Mouse (Mus musculus) liver, embryonic 16.5 days (tissue): ENCODE measurements around the gene Nprl3. TPM values are rescaled to one million over a fixed set of nuclear protein-coding genes. Genes with fewer than 3 reads are reported as not detected.

Source experiments
- ATAC-seq: fragments of 200-750 bp; cut with Nextera tagmentation; 2 replicates; pipeline ENCODE4 v1.8.0; 2017; ENCODE audit warnings: low read depth, mild to moderate bottlenecking, moderate number of reproducible peaks, moderate library complexity
- H3K27ac ChIP-seq: fragments of 300-500 bp; sonication (generic); 2 replicates; pipeline ENCODE4 v1.5.1; 2014; ENCODE audit warnings: mild to moderate bottlenecking, low read length
- H3K27me3 ChIP-seq: fragments of 300-500 bp; sonication (generic); 2 replicates; pipeline ENCODE4 v1.6.1; 2014; ENCODE audit warnings: low read depth, low read length, mixed read lengths; ENCODE audit not compliant: control insufficient read depth, insufficient read depth
- H3K36me3 ChIP-seq: fragments of 300-500 bp; sonication (generic); 2 replicates; pipeline ENCODE4 v1.6.1; 2014; ENCODE audit warnings: mild to moderate bottlenecking; ENCODE audit not compliant: control insufficient read depth, insufficient read depth
- H3K4me1 ChIP-seq: fragments of 300-500 bp; sonication (generic); 2 replicates; pipeline ENCODE4 v1.6.1; 2014; ENCODE audit warnings: low read depth, low read length, mixed read lengths; ENCODE audit not compliant: control insufficient read depth
- H3K4me2 ChIP-seq: fragments of 300-500 bp; sonication (generic); 2 replicates; pipeline ENCODE4 v1.6.1; 2014; ENCODE audit warnings: low read depth, low read length, mixed read lengths
- H3K4me3 ChIP-seq: fragments of 300-500 bp; sonication (generic); 2 replicates; pipeline ENCODE4 v1.5.1; 2014; ENCODE audit warnings: low read depth, mild to moderate bottlenecking, low read length
- H3K9ac ChIP-seq: fragments of 300-500 bp; sonication (generic); 2 replicates; pipeline ENCODE4 v1.6.1; 2014; ENCODE audit warnings: low read depth, low read length
- H3K9me3 ChIP-seq: fragments of 300-500 bp; sonication (generic); replicated peaks from 2 replicates; pipeline ENCODE4 v1.6.1; 2016; ENCODE audit warnings: low read length; ENCODE audit not compliant: control insufficient read depth
- WGBS: fragments of 180-500 bp; shearing (Covaris S2); extraction: QIAGEN DNeasy Blood & Tissue Kit; methylation state at CpG from one replicate; pipeline ENCODE4 v1.1.7; 2014; ENCODE audit not compliant: insufficient replicate concordance; 5-methylcytosine and 5-hydroxymethylcytosine counted together
- polyA plus RNA-seq: library from polyadenylated mRNA; unstranded; fragments of >200 nt; fragmentation: Nextera tagmentation; extraction: Ambion mirVana; gene quantifications from 2 replicates; pipeline ENCODE4 v1.2.1, GENCODE M21; 2015

The Nprl3 gene
- polyA plus RNA-seq, 1 experiment from 2014 or later, result 30.8 TPM

GRCm38 (mm10) chr11:32236132-32236531, 31.4 kb downstream of the Nprl3 start:
- Histone ChIP-seq H3K4me3 (no peak overlapping the region), H3K4me2 (no peak overlapping the region), H3K27me3 (no peaks in the 10 kb centered on the region), H3K27ac (peak overlapping the region; percentile 99; the same call in 1 of the 2 replicates), H3K4me1 (peaks cover 41% of the 10 kb centered on the region), H3K36me3 (peaks cover 82% of the 10 kb centered on the region), H3K9ac (peak overlapping the region; percentile 1; the same call in 1 of the 2 replicates), H3K9me3 (no peaks in the 10 kb centered on the region)
- 82% methylated on average over 2 of the region's 2 CpGs for WGBS
- ATAC-seq, result no peak

- ATAC-seq, result no peak
- Histone ChIP-seq H3K4me1 (peaks cover 37% of the 10 kb centered on the region), H3K27me3 (no peaks in the 10 kb centered on the region), H3K27ac (0 out of 2 replicates have a peak overlapping the region, but pooled peaks have one; percentile 62), H3K36me3 (peaks cover 83% of the 10 kb centered on the region), H3K9ac (no peak overlapping the region), H3K4me2 (no peak overlapping the region), H3K9me3 (no peaks in the 10 kb centered on the region), H3K4me3 (no peak overlapping the region)
- 76% methylated on average over 3 of the region's 3 CpGs for WGBS
Measured at GRCm38 (mm10) chr11:32235646-32236045, 31.9 kb downstream of the Nprl3 start.

- Histone ChIP-seq H3K9me3 (no peaks in the 10 kb centered on the region), H3K4me2 (no peak overlapping the region), H3K27ac (peak overlapping the region; percentile 62), H3K4me1 (peaks cover 34% of the 10 kb centered on the region), H3K27me3 (no peaks in the 10 kb centered on the region), H3K9ac (no peak overlapping the region), H3K36me3 (peaks cover 88% of the 10 kb centered on the region), H3K4me3 (no peak overlapping the region)
- ATAC-seq, result no peak
- WGBS, result 85% methylated on average over 6 of the region's 6 CpGs
Measured at GRCm38 (mm10) chr11:32234816-32235485, 32.6 kb downstream of the Nprl3 start.

GRCm38 (mm10) chr11:32233895-32234294, 33.6 kb downstream of the Nprl3 start:
- peaks cover 26% of the 10 kb centered on the region for H3K4me1 ChIP-seq
- H3K27me3 ChIP-seq, result no peaks in the 10 kb centered on the region
- H3K36me3 ChIP-seq, result peaks cover 85% of the 10 kb centered on the region
- no peak for ATAC-seq
- no peak overlapping the region for H3K4me3 ChIP-seq
- 84% methylated on average over 3 of the region's 3 CpGs for WGBS
- no peak overlapping the region for H3K9ac ChIP-seq
- H3K4me2 ChIP-seq, result no peak overlapping the region
- H3K27ac ChIP-seq, result no peak overlapping the region
- H3K9me3 ChIP-seq, result no peaks in the 10 kb centered on the region

GRCm38 (mm10) chr11:32232848-32233247, 34.7 kb downstream of the Nprl3 start:
- H3K4me1 ChIP-seq, result peaks cover 16% of the 10 kb centered on the region
- H3K9me3 ChIP-seq, result no peaks in the 10 kb centered on the region
- no peak overlapping the region for H3K9ac ChIP-seq
- 87% methylated on average over 10 of the region's 10 CpGs for WGBS
- ATAC-seq, result no peak
- H3K27ac ChIP-seq, result no peak overlapping the region
- no peak overlapping the region for H3K4me3 ChIP-seq
- no peaks in the 10 kb centered on the region for H3K27me3 ChIP-seq
- no peak overlapping the region for H3K4me2 ChIP-seq
- H3K36me3 ChIP-seq, result peaks cover 80% of the 10 kb centered on the region

GRCm38 (mm10) chr11:32231125-32231524, 36.4 kb downstream of the Nprl3 start:
- H3K4me2 ChIP-seq, result no peak overlapping the region
- peaks cover 65% of the 10 kb centered on the region for H3K36me3 ChIP-seq
- WGBS, result 73% methylated on average over 2 of the region's 2 CpGs
- no peaks in the 10 kb centered on the region for H3K27me3 ChIP-seq
- ATAC-seq, result no peak
- H3K4me1 ChIP-seq, result peaks cover 12% of the 10 kb centered on the region
- H3K9ac ChIP-seq, result no peak overlapping the region
- no peak overlapping the region for H3K4me3 ChIP-seq
- 0 out of 2 replicates have a peak overlapping the region, but pooled peaks have one; percentile 13 for H3K27ac ChIP-seq
- no peaks in the 10 kb centered on the region for H3K9me3 ChIP-seq

GRCm38 (mm10) chr11:32230220-32230619, 37.3 kb downstream of the Nprl3 start:
- WGBS, result 75% methylated on average over 4 of the region's 4 CpGs
- H3K36me3 ChIP-seq, result peaks cover 58% of the 10 kb centered on the region
- peaks cover 18% of the 10 kb centered on the region for H3K4me1 ChIP-seq
- H3K27me3 ChIP-seq, result peaks cover 5% of the 10 kb centered on the region
- H3K4me3 ChIP-seq, result no peak overlapping the region
- no peak overlapping the region for H3K27ac ChIP-seq
- ATAC-seq, result no peak
- no peak overlapping the region for H3K4me2 ChIP-seq
- no peaks in the 10 kb centered on the region for H3K9me3 ChIP-seq
- H3K9ac ChIP-seq, result no peak overlapping the region

- peaks cover 39% of the 10 kb centered on the region for H3K36me3 ChIP-seq
- WGBS, result 77% methylated on average over 3 of the region's 3 CpGs
- H3K9ac ChIP-seq, result no peak overlapping the region
- H3K4me3 ChIP-seq, result no peak overlapping the region
- H3K4me2 ChIP-seq, result no peak overlapping the region
- H3K4me1 ChIP-seq, result peaks cover 28% of the 10 kb centered on the region
- 0 out of 2 replicates have a peak overlapping the region, but pooled peaks have one; percentile 29 for H3K27ac ChIP-seq
- H3K27me3 ChIP-seq, result peaks cover 24% of the 10 kb centered on the region
- ATAC-seq, result no peak
- no peaks in the 10 kb centered on the region for H3K9me3 ChIP-seq
Measured at GRCm38 (mm10) chr11:32228292-32228845, 39.1 kb downstream of the Nprl3 start.

- H3K4me3 ChIP-seq, result peak overlapping the region; percentile 78
- H3K4me1 ChIP-seq, result peaks cover 28% of the 10 kb centered on the region
- peak overlapping the region; percentile 11; the same call in 1 of the 2 replicates for H3K27ac ChIP-seq
- H3K36me3 ChIP-seq, result peaks cover 32% of the 10 kb centered on the region
- H3K4me2 ChIP-seq, result peak overlapping the region; percentile 71
- no peak for ATAC-seq
- H3K9ac ChIP-seq, result peak overlapping the region; percentile 91; the same call in 1 of the 2 replicates
- H3K27me3 ChIP-seq, result peaks cover 32% of the 10 kb centered on the region
- 83% methylated on average over 9 of the region's 9 CpGs for WGBS
- no peaks in the 10 kb centered on the region for H3K9me3 ChIP-seq
Measured at GRCm38 (mm10) chr11:32227555-32227954, 40.0 kb downstream of the Nprl3 start.
